Mouse (Mus musculus) midbrain, embryonic 12.5 days (tissue): ENCODE measurements around the gene Calhm1. TPM values are rescaled to one million over a fixed set of nuclear protein-coding genes. Genes with fewer than 3 reads are reported as not detected.

Experiments
- ATAC-seq: fragments of 200-750 bp; cut with Nextera tagmentation; 2 replicates; pipeline ENCODE4 v1.8.0; 2017; ENCODE audit warnings: low read depth, moderate TSS enrichment, moderate library complexity; ENCODE audit not compliant: low FRiP score
- H3K27ac ChIP-seq: fragments of 300-500 bp; sonication (generic); replicated peaks from 2 replicates; pipeline ENCODE4 v1.5.1; 2016; ENCODE audit warnings: mild to moderate bottlenecking
- H3K27me3 ChIP-seq: fragments of 300-500 bp; sonication (generic); 2 replicates; pipeline ENCODE4 v1.6.1; 2016; ENCODE audit warnings: mild to moderate bottlenecking
- H3K36me3 ChIP-seq: fragments of 300-500 bp; sonication (generic); 2 replicates; pipeline ENCODE4 v1.6.1; 2016
- H3K4me1 ChIP-seq: fragments of 300-500 bp; sonication (generic); 2 replicates; pipeline ENCODE4 v1.6.1; 2016
- H3K4me2 ChIP-seq: fragments of 300-500 bp; sonication (generic); replicated peaks from 2 replicates; pipeline ENCODE4 v1.6.1; 2016; ENCODE audit warnings: mild to moderate bottlenecking, moderate library complexity
- H3K4me3 ChIP-seq: fragments of 300-500 bp; sonication (generic); 2 replicates; pipeline ENCODE4 v1.5.1; 2016; ENCODE audit warnings: mild to moderate bottlenecking
- H3K9ac ChIP-seq: fragments of 300-500 bp; sonication (generic); replicated peaks from 2 replicates; pipeline ENCODE4 v1.6.1; 2016; ENCODE audit warnings: mild to moderate bottlenecking, moderate library complexity
- H3K9me3 ChIP-seq: fragments of 300-500 bp; sonication (generic); 2 replicates; pipeline ENCODE4 v1.6.1; 2016; ENCODE audit warnings: mild to moderate bottlenecking
- WGBS: fragments of 180-500 bp; shearing (Covaris S2); methylation state at CpG from one replicate; pipeline ENCODE4 v1.1.7; 2016; 5-methylcytosine and 5-hydroxymethylcytosine counted together
- polyA plus RNA-seq: library from polyadenylated mRNA; unstranded; fragments of >200 nt; fragmentation: Nextera tagmentation; extraction: Ambion mirVana; gene quantifications from 2 replicates; pipeline ENCODE4 v1.2.1, GENCODE M21; 2016

The Calhm1 gene
- polyA plus RNA-seq, 1 experiment from 2014 or later, result not detected

DNA sequence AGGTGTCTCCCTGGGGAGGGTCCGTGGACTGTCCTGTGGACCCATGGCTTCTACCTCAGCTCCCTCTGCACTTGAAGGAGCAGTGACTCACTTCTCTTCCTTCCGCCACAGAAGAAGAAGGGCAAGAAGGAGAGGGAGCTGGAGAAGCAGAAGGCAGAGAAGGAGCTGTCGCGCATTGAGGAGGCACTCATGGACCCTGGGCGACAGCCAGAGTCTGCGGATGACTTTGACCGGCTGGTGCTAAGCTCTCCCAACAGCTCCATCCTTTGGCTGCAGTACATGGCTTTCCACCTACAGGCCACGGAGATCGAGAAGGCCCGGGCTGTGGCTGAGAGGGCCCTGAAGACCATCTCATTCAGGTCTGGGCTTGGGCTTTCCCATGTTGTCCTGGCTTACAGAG lies 15.9 kb downstream of the Calhm1 start:
- H3K9me3 ChIP-seq, result no peaks in the 10 kb centered on the region
- H3K9ac ChIP-seq, result no peak overlapping the region
- H3K4me1 ChIP-seq, result no peaks in the 10 kb centered on the region
- no peak overlapping the region for H3K4me2 ChIP-seq
- H3K27me3 ChIP-seq, result no peaks in the 10 kb centered on the region
- peaks cover 79% of the 10 kb centered on the region for H3K36me3 ChIP-seq
- H3K4me3 ChIP-seq, result no peak overlapping the region
- no peak overlapping the region for H3K27ac ChIP-seq
- no peak for ATAC-seq
- 93% methylated on average over 10 of the region's 10 CpGs for WGBS

GRCm38 (mm10) chr19:47122802-47123201 lies 21.3 kb downstream of the Calhm1 start:
- Histone ChIP-seq H3K9ac (no peak overlapping the region), H3K27me3 (no peaks in the 10 kb centered on the region), H3K4me3 (no peak overlapping the region), H3K27ac (no peak overlapping the region), H3K36me3 (peaks cover 65% of the 10 kb centered on the region), H3K4me2 (no peak overlapping the region), H3K9me3 (no peaks in the 10 kb centered on the region), H3K4me1 (no peaks in the 10 kb centered on the region)
- WGBS, result 25% methylated on average over 2 of the region's 2 CpGs
- no peak for ATAC-seq

DNA sequence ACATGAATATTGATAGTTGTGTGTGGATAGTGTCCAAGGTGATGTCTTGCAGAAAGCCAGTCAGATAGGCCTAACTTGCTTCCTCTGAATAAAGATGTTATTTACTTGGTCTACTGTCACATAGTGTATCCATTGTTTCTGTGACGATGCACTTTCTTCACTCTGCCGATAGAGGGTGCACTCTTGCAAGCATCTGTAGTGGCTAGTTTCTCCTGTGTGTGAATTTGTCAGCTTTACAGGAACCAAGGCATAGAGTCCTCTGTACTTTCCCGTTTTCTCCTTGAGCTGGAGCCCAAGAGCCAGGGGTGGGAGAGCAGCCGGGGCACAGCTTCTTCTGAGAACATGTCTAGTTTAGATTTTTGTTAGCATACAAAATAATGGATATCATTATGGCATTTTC lies 23.0 kb downstream of the Calhm1 start:
- no peak overlapping the region for H3K9ac ChIP-seq
- no peaks in the 10 kb centered on the region for H3K9me3 ChIP-seq
- peaks cover 64% of the 10 kb centered on the region for H3K36me3 ChIP-seq
- no peak overlapping the region for H3K4me2 ChIP-seq
- ATAC-seq, result no peak
- no peaks in the 10 kb centered on the region for H3K27me3 ChIP-seq
- H3K4me1 ChIP-seq, result no peaks in the 10 kb centered on the region
- WGBS, result 44% methylated on average over 4 of the region's 4 CpGs
- H3K4me3 ChIP-seq, result no peak overlapping the region
- H3K27ac ChIP-seq, result no peak overlapping the region

DNA sequence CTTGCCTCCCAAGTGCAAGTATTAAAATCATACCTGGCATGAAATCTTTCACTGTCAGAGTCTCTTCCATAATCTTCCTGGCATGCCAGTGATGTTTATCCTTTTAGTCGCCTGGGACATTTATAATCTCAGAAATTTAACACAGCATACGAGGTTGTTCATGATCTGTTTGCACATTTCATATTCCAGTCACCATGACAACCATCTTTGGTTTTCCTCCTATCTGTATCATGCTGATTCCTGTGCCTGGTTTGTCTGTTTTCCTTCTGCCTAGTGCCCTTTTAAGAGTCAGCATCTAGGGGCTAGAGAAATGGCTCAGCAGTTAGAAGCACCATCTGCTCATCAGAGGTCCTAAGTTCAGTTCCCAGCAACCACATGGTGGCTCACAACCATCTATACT lies 25.4 kb downstream of the Calhm1 start:
- WGBS, result 80% methylated on average over 2 of the region's 2 CpGs
- no peak for ATAC-seq
- peaks cover 71% of the 10 kb centered on the region for H3K36me3 ChIP-seq

DNA sequence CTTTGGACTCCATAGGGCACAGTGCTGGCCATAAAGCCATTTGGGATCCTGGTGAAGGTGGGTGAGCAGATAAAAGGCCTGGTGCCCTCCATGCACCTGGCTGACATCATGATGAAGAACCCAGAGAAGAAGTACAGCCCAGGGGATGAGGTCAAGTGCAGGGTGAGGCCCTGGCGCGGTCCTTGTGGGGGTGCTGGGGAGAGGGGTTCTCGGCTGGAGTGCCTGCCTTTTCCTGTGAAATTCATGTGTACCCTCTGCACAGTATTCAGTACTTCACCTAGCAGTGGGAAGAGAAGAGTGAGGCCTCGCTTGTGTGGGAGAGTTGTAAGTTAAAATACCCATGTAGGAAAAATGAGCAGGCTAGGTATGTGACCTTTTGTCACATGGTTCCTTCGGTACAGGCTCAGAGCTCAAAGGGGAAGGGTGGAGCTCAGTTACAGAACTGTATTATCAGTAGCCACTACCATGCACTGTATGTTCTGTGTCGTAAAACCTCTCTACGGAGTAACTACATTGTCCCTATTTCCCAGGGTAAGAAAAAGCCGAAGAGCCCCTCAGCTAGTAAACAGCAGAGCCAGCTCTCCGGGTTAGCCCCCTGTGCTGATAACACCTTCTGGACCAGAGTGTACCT lies 39.3 kb downstream of the Calhm1 start:
- Histone ChIP-seq H3K9ac (no peak overlapping the region), H3K4me2 (no peak overlapping the region), H3K27ac (no peak overlapping the region), H3K4me3 (no peak overlapping the region), H3K4me1 (no peaks in the 10 kb centered on the region), H3K9me3 (no peaks in the 10 kb centered on the region), H3K36me3 (peaks cover 99% of the 10 kb centered on the region), H3K27me3 (no peaks in the 10 kb centered on the region)
- no peak for ATAC-seq
- 96% methylated on average over 9 of the region's 9 CpGs for WGBS

More for the DNA sequence above, 25.4 kb downstream of the Calhm1 start:
- H3K27ac ChIP-seq, result no peak overlapping the region
- no peak overlapping the region for H3K4me2 ChIP-seq
- H3K4me3 ChIP-seq, result no peak overlapping the region
- no peak overlapping the region for H3K9ac ChIP-seq
- no peaks in the 10 kb centered on the region for H3K9me3 ChIP-seq
- H3K4me1 ChIP-seq, result no peaks in the 10 kb centered on the region
- no peaks in the 10 kb centered on the region for H3K27me3 ChIP-seq

- Histone ChIP-seq H3K4me1 (no peaks in the 10 kb centered on the region), H3K27me3 (no peaks in the 10 kb centered on the region), H3K4me3 (no peak overlapping the region), H3K9ac (no peak overlapping the region), H3K27ac (no peak overlapping the region), H3K36me3 (peaks cover 99% of the 10 kb centered on the region), H3K9me3 (no peaks in the 10 kb centered on the region), H3K4me2 (no peak overlapping the region)
- ATAC-seq, result no peak
- WGBS, result 89% methylated on average over 5 of the region's 5 CpGs
Observed at GRCm38 (mm10) chr19:47101080-47101479, 43.0 kb downstream of the Calhm1 start.

Other genes with a start within 250 kb of the Calhm1 start
- gene Ina, start 129.6 kb downstream of the Calhm1 start, polyA plus RNA-seq, result 368 and 390 TPM in 2 replicates
- gene Nt5c2, start 129.1 kb downstream of the Calhm1 start, polyA plus RNA-seq, result 79.8 and 84.8 TPM in 2 replicates
- 32.6 and 33.8 TPM in 2 replicates for gene Pcgf6, start 93.3 kb downstream of the Calhm1 start, polyA plus RNA-seq
- 11.6 and 12.1 TPM in 2 replicates for gene Taf5, start 76.5 kb downstream of the Calhm1 start, polyA plus RNA-seq
- gene Usmg5, start 53.6 kb downstream of the Calhm1 start, polyA plus RNA-seq, result 1,210 and 1,249 TPM in 2 replicates
- 10.6 and 12.9 TPM in 2 replicates for gene Pdcd11, start 53.5 kb downstream of the Calhm1 start, polyA plus RNA-seq
- gene Calhm2, start 6.0 kb downstream of the Calhm1 start, polyA plus RNA-seq, result 1.3 and 2.3 TPM in 2 replicates
- not detected in 2 replicates for gene Calhm3, start 13.5 kb upstream of the Calhm1 start, polyA plus RNA-seq
- 4.8 and 5.2 TPM in 2 replicates for gene Neurl1a, start 34.6 kb upstream of the Calhm1 start, polyA plus RNA-seq